Mouse (Mus musculus): ENCODE data around the gene Sdk2. TPM values are rescaled to one million over a fixed set of nuclear protein-coding genes. Genes with fewer than 3 reads are reported as not detected.

Sdk2 gene
- total RNA-seq, 2 experiments from 2014 or later, result 27.6 to 30.6 TPM

DNA sequence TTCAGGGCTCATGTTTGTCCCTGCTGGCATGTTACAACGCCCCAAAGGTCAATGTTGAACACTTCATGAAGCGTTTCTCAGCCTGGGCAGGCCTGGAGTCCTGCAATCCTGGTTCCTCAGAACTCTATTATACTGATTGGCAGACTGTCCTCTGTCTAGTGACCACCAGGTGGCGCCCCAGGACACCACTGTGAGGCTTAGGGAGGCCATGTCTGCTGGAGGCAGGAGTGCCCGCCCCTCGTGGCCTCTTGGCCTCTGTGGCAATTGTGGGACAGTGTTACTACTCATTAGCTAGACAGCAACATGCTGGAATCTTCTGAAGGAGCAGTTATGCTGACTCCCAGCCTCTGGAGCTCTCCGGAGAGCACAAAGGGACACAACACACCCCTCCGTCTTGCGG, 201.2 kb downstream of the Sdk2 start:
- intact Hi-C loops (cut with DNase I), result loop anchor here (1.0 to 10.0 kb wide), 5 partner anchors 87 to 771 kb away; no protein-coding TSS in a partner anchor
- Histone ChIP-seq H3K4me3 (no peak overlapping the region), H3K27ac (no peak overlapping the region)
- DNase-seq (ENCODE audit: extremely low spot score in 1 of 2, low spot score in 2 of 2), result peak; percentile 81 to 85
- peak; percentile 97 for TF ChIP-seq CTCF (IDR thresholded peaks at IDR 0.05)

DNA sequence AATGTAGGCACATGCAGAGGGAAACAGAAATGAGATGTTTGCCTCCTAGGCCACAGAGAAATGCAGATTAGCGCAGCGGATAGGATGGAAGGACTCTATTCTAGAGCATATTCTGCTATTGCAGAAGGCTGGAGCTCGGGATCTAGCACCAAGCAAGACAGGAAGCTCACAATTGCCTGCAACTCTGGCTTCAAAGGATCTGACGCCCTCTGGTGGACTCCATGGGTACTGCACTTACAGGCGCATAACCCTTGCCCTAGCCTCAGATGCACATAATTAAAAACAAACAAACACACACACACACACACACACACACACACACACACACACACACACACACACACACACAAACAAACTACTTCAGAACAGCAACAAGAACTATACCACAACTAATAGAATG, 203.4 kb downstream of the Sdk2 start:
- peak; percentile 57 for TF ChIP-seq CTCF (IDR thresholded peaks at IDR 0.05)
- intact Hi-C loops (cut with DNase I), result loop anchor here (5.0 to 10.0 kb wide), 2 partner anchors 161 to 601 kb away; no protein-coding TSS in a partner anchor
- DNase-seq (ENCODE audit: extremely low spot score in 1 of 2, low spot score in 2 of 2), result no peak
- Histone ChIP-seq H3K27ac (no peak overlapping the region), H3K4me3 (no peak overlapping the region)

DNA sequence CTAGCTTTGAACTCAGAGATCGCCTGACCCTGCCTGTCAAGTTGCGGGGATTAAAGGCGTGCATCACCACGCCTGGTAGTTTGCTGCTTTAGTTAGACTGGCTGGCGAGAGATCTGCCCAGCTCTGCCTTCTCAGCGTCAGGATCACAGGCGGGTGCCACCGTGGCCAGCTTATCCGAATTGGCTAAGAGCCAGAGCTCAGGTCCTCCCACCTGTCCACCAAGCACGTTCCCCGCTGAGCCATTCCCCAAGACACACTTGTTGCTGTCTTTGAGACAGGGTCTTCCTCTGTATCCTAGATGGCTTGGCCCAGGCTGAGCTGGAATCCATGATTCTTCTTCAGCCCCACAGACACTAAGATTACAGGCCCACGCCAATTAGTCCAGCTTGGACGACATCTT, 211.2 kb downstream of the Sdk2 start:
- no peak overlapping the region for H3K4me3 ChIP-seq
- no peak for TF ChIP-seq CTCF (IDR thresholded peaks at IDR 0.05)
- no peak for DNase-seq (ENCODE audit: extremely low spot score in 1 of 2, low spot score in 2 of 2)
- intact Hi-C loops (cut with DNase I), result no loop called here
- no peak overlapping the region for H3K27ac ChIP-seq

DNA sequence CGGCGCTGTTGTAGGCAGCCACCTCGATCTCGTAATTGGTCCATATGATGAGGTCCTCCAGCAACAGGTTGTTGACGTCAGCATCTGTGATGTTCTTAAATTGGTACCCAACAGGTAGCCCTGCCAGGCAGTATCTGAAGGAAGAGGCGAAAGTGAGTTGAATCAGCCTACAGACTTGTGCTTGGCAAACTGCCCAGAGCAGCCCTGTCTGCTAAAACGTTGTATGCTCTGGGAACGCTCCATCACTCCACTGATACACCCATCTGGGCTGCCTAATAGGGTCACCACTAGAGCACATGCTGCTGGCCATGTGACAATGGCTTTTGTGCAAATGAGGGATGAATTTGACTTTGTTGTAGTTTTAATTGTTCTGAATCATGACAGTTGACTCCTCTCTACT, 215.1 kb downstream of the Sdk2 start:
- Histone ChIP-seq H3K27ac (no peak overlapping the region), H3K4me3 (no peak overlapping the region)
- DNase-seq (ENCODE audit: extremely low spot score in 1 of 2, low spot score in 2 of 2), result no peak
- intact Hi-C loops (cut with DNase I), result no loop called here
- TF ChIP-seq CTCF (IDR thresholded peaks at IDR 0.05), result no peak

DNA sequence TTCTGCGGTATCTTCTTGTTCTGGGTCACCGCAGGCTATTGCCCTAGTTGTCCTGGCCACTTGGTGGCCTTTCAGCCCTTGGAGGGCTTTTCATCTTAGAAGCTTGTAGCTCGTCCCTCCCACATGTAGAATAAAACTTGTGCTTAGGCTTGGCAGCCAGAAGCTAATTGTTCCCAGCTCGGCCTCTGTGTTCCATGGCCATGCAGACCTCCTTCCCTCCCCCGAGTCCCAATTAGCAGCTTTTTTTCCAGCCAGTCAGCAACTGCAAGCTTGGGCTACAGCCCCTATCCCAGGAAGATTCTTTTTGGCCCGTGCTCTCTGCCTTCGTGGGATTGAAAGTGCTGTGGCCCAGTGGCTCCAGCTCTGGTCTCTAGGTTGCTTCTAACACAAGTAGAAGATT, 217.5 kb downstream of the Sdk2 start:
- no peak overlapping the region for H3K4me3 ChIP-seq
- no peak for DNase-seq (ENCODE audit: extremely low spot score in 1 of 2, low spot score in 2 of 2)
- no peak for TF ChIP-seq CTCF (IDR thresholded peaks at IDR 0.05)
- intact Hi-C loops (cut with DNase I), result no loop called here
- H3K27ac ChIP-seq, result no peak overlapping the region

DNA sequence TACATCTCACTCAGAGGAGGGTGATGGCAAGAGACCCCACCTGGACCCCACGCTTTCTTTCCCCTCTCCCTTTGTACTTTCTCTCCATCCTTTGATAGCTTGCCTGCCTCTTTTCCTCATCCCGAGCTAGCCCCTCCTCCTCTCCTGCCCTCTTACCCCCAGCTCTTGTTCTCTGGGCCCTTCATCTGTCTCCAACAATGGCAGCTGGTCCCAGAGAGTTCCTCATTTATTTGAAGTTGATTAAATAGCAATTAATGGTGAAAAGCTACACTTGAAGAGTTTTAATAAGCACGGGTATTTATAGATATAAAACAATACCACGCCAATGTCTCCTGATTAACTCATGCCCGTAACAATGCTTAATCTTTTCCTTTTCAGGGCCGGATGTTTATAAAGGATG, 222.9 kb downstream of the Sdk2 start:
- no peak for TF ChIP-seq CTCF (IDR thresholded peaks at IDR 0.05)
- no peak for DNase-seq (ENCODE audit: extremely low spot score in 1 of 2, low spot score in 2 of 2)
- Histone ChIP-seq H3K4me3 (no peak overlapping the region), H3K27ac (no peak overlapping the region)
- intact Hi-C loops (cut with DNase I), result no loop called here

DNA sequence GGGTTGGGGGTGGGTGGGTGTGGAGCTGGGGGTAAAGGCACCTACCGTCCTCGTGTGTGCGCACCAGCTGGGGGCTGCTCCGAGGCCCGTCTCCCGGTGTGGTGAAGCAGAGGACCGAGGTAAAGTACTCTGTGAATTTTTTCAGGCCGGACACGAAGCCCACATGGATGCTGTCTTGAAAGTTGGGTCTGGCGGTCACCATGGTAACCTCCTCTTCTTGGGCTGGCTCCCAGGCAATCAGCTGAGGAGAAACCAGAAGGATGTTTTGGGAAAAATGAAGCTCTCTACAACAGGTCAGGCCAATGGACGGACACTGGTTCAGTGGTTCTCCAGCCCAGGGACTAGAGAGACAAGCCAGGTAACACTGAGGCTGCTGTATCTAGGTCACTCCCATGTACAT, 224.0 kb downstream of the Sdk2 start:
- no peak for DNase-seq (ENCODE audit: extremely low spot score in 1 of 2, low spot score in 2 of 2)
- no peak overlapping the region for H3K27ac ChIP-seq
- no peak overlapping the region for H3K4me3 ChIP-seq
- intact Hi-C loops (cut with DNase I), result no loop called here
- no peak for TF ChIP-seq CTCF (IDR thresholded peaks at IDR 0.05)

DNA sequence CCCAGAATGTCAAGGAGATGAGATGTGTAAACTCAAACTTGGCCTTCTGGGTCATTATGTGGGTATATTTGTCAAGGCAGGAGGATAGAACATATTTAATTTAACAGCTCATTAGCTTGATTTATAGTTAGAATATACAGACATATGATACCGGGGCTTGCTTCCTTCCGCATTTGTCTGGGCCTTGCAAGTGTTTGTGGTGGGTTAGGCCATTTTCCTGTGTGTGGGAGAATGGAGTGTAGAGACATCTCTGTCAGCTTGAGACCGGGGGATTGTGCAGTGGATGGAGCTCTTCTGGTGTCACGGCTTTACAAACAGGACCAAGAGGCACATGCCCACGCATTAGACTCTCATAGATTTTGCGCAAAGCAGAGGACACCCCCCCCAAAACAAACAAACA, 235.2 kb downstream of the Sdk2 start:
- H3K27ac ChIP-seq, result no peak overlapping the region
- no peak for DNase-seq (ENCODE audit: extremely low spot score in 1 of 2, low spot score in 2 of 2)
- intact Hi-C loops (cut with DNase I), result no loop called here
- H3K4me3 ChIP-seq, result no peak overlapping the region
- no peak for TF ChIP-seq CTCF (IDR thresholded peaks at IDR 0.05)

DNA sequence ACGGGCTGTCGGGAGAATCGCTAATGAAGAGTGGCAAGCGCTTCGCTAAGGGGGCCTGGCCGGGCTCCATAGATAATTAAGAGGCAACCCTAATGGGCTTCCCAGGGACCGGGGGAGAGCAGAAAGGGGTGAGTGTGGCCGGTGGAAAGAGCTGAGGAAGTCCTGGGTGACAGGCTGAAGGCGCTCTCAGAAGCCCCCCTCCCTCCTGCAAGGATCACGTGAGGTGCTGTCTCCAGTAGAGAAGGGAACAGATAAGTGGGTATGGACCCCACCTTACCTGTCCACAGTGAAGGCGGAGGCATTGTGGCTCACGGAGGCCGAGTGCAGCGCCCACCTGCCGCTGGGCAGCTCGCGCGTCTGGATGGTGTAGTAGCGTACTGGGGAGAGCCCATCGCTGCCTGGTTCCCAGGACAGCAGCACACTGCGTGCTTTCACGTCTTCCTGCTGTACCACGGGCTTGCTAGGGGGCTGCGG, 238.7 kb downstream of the Sdk2 start:
- TF ChIP-seq CTCF (IDR thresholded peaks at IDR 0.05), result no peak
- intact Hi-C loops (cut with DNase I), result no loop called here
- no peak overlapping the region for H3K27ac ChIP-seq
- no peak overlapping the region for H3K4me3 ChIP-seq
- DNase-seq (ENCODE audit: extremely low spot score in 1 of 2, low spot score in 2 of 2), result no peak

DNA sequence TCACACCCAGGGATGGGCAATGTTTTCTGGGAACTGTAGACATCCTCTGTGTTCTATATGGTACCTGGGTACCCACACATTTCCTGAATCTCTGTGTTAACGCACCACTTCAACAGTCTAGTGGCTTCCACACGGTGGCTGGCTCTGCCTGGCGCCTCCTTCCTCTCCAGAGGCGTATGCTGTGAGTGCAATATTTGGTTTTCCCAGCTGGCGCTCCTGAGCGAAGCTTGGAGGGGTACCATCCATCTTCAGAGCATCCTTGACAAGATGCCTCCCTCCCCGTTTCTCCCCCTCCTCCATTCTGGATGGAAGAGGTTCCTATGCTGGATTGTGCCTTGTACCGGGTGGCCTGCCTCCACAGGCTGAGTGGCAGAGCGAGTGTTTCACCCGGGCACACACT, 246.8 kb downstream of the Sdk2 start:
- H3K4me3 ChIP-seq, result no peak overlapping the region

DNA sequence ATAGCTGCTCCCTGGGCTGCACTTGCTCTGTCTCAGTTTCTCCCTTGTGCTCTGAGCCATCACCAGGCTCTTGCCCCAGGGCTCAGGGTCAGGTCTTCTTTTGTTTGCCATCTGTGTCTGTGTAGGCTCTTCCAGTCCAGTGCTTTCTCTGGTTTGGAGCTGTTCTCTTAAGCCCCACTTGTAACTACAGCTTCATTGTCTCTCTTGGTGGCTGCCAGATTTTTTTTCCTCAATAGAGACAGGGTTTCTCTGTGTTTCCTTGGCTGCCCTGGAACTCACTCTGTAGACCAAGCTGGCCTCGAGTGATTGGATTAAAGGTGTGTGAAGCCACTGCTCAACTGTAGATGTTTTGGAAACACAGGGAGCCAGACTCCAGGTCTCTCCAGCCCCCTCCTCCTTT, 247.8 kb downstream of the Sdk2 start:
- H3K4me3 ChIP-seq, result no peak overlapping the region
- no peak for TF ChIP-seq CTCF (IDR thresholded peaks at IDR 0.05)
- DNase-seq (ENCODE audit: extremely low spot score in 1 of 2, low spot score in 2 of 2), result no peak
- intact Hi-C loops (cut with DNase I), result loop anchor here (10.0 kb wide), 1 partner anchor 624 kb away; no protein-coding TSS in a partner anchor
- H3K27ac ChIP-seq, result no peak overlapping the region

More for the DNA sequence above, 246.8 kb downstream of the Sdk2 start:
- TF ChIP-seq CTCF (IDR thresholded peaks at IDR 0.05), result no peak
- DNase-seq (ENCODE audit: extremely low spot score in 1 of 2, low spot score in 2 of 2), result no peak
- intact Hi-C loops (cut with DNase I), result no loop called here
- no peak overlapping the region for H3K27ac ChIP-seq

DNA sequence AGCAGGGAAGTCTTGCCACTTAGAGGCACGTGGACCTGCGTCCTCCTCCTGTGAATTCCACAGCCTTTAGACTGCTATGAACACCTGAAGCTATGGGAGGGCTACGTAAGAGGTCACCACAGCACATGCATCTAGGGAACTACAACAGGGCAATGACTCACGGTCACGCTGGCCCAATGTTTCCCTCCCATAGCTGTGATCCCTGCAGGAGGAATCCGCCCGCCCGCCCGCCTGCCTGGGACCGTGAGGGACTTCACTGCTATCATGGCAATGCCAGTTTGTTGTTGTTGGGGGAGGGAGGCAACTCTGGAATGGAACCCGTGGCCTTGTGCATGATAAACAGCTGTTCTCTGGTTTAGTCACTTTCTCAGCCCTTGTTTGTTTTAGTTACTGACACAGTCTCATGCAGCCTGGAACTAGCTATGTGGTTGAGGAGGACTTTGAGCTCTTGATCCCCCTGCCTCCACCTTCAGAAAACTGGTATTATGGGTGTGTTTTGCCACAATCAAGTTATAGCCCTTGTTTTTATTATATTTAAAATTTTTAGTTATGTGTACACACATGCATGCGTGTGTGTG, 249.8 kb downstream of the Sdk2 start:
- no peak for DNase-seq (ENCODE audit: extremely low spot score in 1 of 2, low spot score in 2 of 2)
- H3K4me3 ChIP-seq, result no peak overlapping the region
- intact Hi-C loops (cut with DNase I), result loop anchor here (10.0 kb wide), 1 partner anchor 622 kb away; no protein-coding TSS in a partner anchor
- H3K27ac ChIP-seq, result no peak overlapping the region
- no peak for TF ChIP-seq CTCF (IDR thresholded peaks at IDR 0.05)

DNA sequence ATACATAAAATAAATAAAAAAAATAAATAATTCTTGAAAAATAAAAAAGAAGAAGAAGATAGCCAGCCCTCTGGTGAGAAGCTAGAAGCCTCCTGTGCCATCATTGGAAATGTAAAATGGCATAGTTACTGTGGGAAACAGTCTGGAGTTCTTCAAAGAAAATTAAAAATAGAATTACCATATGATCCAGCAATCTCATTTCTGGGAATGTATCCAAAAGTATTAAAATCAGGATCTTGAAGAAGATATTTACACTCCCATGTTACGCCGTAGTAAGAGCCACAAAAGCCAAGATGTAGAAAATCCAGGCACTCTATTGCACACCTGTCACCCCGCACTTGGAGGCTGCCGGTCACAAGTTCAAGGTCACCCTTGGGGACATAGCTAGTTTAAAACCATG, 250.4 kb downstream of the Sdk2 start:
- H3K4me3 ChIP-seq, result no peak overlapping the region
- no peak overlapping the region for H3K27ac ChIP-seq
- no peak for TF ChIP-seq CTCF (IDR thresholded peaks at IDR 0.05)
- intact Hi-C loops (cut with DNase I), result loop anchor here (10.0 kb wide), 1 partner anchor 622 kb away; no protein-coding TSS in a partner anchor
- DNase-seq (ENCODE audit: extremely low spot score in 1 of 2, low spot score in 2 of 2), result no peak

All from left cerebral cortex, adult 2 months (tissue).